Mouse (Mus musculus): ENCODE data around the gene Skp1a. TPM values are rescaled to one million over a fixed set of nuclear protein-coding genes. Genes with fewer than 3 reads are reported as not detected.

Skp1a gene
- polyA plus RNA-seq, 1 experiment from 2014 or later, result 530 TPM

DNA sequence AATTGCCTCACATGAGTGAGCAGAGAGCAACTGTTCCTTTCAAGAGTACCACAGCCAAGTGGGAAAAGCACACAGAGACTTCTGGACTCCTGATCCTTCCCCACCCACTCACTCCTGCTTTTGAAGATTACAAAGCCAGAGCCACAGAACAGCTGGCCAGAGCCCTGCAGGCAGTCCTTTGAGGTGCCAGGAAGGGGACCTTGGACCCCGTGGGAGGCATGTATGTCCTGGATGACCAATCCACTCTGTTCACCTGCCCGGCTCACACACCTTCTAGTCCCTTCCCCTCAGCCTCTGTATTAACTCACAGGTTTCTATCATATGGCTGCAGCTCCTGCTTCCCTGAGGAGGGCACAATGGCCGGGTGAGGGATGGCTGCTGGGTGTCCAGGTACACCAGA, 25.6 kb downstream of the Skp1a start:
- no peak overlapping the region for H3K9ac ChIP-seq
- peaks cover 12% of the 10 kb centered on the region for H3K36me3 ChIP-seq
- peaks cover 20% of the 10 kb centered on the region for H3K4me1 ChIP-seq (replicated peaks)
- no peaks in the 10 kb centered on the region for H3K27me3 ChIP-seq (replicated peaks)
- no peak overlapping the region for H3K4me2 ChIP-seq
- H3K9me3 ChIP-seq (replicated peaks), result no peaks in the 10 kb centered on the region
- H3K4me3 ChIP-seq, result no peak overlapping the region
- ATAC-seq (ENCODE audit: insufficient number of reproducible peaks, low FRiP score), result no peak
- WGBS, result 84% methylated on average over 3 of the region's 3 CpGs
- H3K27ac ChIP-seq (ENCODE audit: poor library complexity, severe bottlenecking), result no peak overlapping the region

DNA sequence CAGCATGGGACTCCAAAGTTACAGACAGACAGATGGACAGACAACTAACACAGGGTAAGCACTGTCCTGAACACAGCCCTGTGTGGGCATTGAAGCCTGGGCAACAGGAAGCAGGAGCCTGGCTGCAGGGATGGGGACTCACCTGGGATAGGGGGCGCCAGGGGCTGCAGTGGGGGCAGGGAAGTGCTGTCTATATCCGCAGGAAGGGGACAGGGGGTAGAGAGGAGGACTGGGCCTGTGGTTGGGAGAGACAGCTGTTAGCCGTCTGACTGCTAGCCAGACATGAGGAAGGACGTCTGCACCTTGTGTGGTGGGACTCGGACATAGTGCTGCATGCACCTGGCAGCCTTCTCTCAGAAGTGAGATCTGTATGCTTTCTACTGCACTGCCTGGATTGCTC, 26.9 kb downstream of the Skp1a start:
- WGBS, result 59% methylated on average over 5 of the region's 5 CpGs
- peaks cover 21% of the 10 kb centered on the region for H3K4me1 ChIP-seq (replicated peaks)
- no peak for ATAC-seq (ENCODE audit: insufficient number of reproducible peaks, low FRiP score)
- no peak overlapping the region for H3K4me2 ChIP-seq
- H3K4me3 ChIP-seq, result no peak overlapping the region
- peaks cover 12% of the 10 kb centered on the region for H3K36me3 ChIP-seq
- H3K9me3 ChIP-seq (replicated peaks), result no peaks in the 10 kb centered on the region
- no peaks in the 10 kb centered on the region for H3K27me3 ChIP-seq (replicated peaks)
- no peak overlapping the region for H3K9ac ChIP-seq
- H3K27ac ChIP-seq (ENCODE audit: poor library complexity, severe bottlenecking), result no peak overlapping the region

DNA sequence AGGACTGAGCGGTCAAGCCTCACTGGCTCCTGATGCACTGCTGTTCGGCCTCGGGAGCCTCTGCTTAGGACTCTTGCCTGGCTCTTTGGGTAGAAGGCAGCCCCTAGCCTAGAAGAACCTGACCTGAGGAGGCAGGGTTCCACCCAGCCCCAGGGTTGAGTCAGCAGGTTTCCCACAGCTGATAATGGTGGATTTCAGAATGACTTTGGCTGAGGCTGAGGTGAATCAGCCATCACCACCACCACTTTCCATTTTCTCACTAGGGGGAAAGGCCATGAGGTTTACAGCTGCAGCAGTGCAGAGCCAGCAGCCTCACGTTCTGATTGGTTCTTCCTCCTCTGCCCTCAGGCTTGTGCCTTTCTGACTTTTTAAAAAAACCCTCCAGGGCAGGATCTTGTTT, 29.1 kb downstream of the Skp1a start:
- Histone ChIP-seq H3K36me3 (peaks cover 12% of the 10 kb centered on the region), H3K27ac (ENCODE audit: poor library complexity, severe bottlenecking) (no peak overlapping the region), H3K9me3 (replicated peaks) (no peaks in the 10 kb centered on the region), H3K4me2 (no peak overlapping the region), H3K9ac (no peak overlapping the region), H3K27me3 (replicated peaks) (no peaks in the 10 kb centered on the region), H3K4me1 (replicated peaks) (peaks cover 24% of the 10 kb centered on the region), H3K4me3 (no peak overlapping the region)
- 79% methylated on average over 4 of the region's 4 CpGs for WGBS
- no peak for ATAC-seq (ENCODE audit: insufficient number of reproducible peaks, low FRiP score)

DNA sequence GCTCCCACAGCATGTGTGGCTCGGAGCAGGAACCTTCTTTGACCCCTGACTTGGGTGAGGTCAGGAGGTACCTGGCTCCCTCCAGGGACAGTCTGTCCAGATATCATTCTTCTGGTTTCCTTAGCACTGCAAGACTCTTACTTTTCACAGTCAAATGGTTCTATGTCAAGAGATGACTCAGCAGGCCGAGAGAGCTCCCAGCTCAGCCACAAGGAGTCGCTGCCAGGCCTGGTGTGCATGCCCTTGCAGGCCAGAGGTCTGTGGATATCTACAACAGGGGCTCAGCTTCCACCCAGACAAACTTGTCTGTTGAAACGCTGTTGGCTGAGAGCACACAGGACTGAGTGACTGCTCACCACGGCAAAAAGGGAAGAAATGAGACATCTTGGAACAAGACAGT, 30.1 kb downstream of the Skp1a start:
- H3K9me3 ChIP-seq (replicated peaks), result no peaks in the 10 kb centered on the region
- no peak overlapping the region for H3K4me3 ChIP-seq
- H3K4me1 ChIP-seq (replicated peaks), result peaks cover 33% of the 10 kb centered on the region
- no peak overlapping the region for H3K9ac ChIP-seq
- H3K27ac ChIP-seq (ENCODE audit: poor library complexity, severe bottlenecking), result no peak overlapping the region
- no peak overlapping the region for H3K4me2 ChIP-seq
- peaks cover 12% of the 10 kb centered on the region for H3K36me3 ChIP-seq
- WGBS, result 48% methylated on average over 5 of the region's 5 CpGs
- H3K27me3 ChIP-seq (replicated peaks), result no peaks in the 10 kb centered on the region
- ATAC-seq (ENCODE audit: insufficient number of reproducible peaks, low FRiP score), result no peak

DNA sequence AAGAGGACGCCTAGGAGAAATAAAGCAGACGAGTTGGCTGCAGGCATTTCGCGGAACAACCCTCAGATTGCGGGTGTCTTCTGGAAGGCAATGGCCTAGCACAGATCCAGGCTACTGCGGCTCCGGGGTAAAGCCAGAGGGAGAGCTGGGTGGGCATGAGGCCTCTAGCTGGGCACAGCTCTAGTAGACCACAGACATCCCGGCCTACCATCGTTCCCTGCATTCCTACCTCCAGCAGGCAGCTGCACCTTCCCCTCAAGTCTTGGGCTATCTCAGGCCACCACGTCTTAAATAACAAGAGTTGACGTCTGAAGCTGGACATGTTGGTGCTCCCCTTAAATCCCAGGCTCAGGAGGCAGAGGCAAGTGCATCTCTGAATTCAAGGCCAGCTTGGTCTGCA, 30.5 kb downstream of the Skp1a start:
- H3K4me2 ChIP-seq, result no peak overlapping the region
- H3K4me3 ChIP-seq, result no peak overlapping the region
- H3K9ac ChIP-seq, result no peak overlapping the region
- H3K4me1 ChIP-seq (replicated peaks), result peaks cover 34% of the 10 kb centered on the region
- H3K36me3 ChIP-seq, result peaks cover 10% of the 10 kb centered on the region
- 87% methylated on average over 11 of the region's 11 CpGs for whole genome bisulfite sequencing
- ATAC-seq (ENCODE audit: insufficient number of reproducible peaks, low FRiP score), result no peak
- H3K27ac ChIP-seq (ENCODE audit: poor library complexity, severe bottlenecking), result no peak overlapping the region
- H3K9me3 ChIP-seq (replicated peaks), result no peaks in the 10 kb centered on the region
- no peaks in the 10 kb centered on the region for H3K27me3 ChIP-seq (replicated peaks)

DNA sequence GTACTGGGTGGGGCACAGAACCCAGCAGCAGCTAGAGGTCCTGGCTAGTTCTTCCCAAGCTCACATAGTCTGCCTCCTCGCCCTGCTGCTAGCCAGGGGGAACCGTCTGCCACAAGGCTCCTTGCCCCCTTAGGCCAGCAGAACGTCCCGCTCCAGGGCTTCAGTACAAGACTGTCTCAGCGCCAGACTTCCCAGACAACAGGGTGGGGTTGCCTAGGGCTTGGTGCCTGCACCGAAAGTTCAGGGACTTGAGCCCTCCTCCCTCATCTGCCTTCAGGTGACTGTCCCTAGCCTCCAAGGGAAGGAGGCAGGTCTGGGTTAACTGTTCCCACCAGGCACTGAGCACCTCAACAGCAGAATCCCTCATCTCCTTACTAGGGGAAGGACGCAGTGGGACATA, 33.1 kb downstream of the Skp1a start:
- Histone ChIP-seq H3K27ac (ENCODE audit: poor library complexity, severe bottlenecking) (no peak overlapping the region), H3K27me3 (replicated peaks) (no peaks in the 10 kb centered on the region)
- 79% methylated on average over 7 of the region's 7 CpGs for WGBS

DNA sequence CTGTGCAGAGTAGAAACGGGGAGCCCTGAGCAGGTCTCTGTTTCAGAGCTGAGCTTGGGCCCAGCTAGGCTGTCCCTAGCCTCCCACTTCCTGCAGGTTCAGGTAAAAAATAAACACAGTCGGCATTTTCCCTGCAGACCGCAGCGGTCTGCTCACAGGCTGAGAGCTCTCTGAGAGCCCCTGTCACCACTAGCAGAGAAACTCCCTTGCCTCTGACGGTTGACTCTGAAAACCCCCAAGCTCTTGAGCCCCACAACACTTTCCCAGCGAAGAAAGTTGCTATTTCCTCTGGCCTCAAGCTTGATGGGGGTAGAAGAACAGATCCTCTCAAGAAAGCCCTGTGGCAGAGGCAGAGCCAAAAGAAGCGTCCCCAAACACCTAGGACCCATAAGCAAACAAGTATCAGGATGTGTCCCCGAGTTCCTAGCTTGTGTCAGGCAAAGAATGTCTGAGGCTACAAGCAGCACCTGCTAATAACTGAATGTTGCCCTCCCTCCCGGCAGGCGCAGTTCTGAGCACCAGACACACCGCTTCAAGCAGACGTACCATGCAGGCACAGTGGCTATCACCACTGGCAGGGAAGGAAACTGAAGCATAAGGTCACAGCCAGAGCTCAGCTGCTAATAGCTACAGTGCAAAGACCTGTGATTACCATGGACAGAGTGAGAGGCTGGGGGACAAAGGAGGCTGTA, 34.0 kb downstream of the Skp1a start:
- ATAC-seq (ENCODE audit: insufficient number of reproducible peaks, low FRiP score), result no peak
- Histone ChIP-seq H3K4me2 (peak overlapping the region; percentile 37), H3K36me3 (0 out of 2 replicates have a peak, but pooled peaks cover 2% of the 10 kb centered on the region), H3K4me3 (no peak overlapping the region), H3K9me3 (replicated peaks) (no peaks in the 10 kb centered on the region), H3K9ac (peak overlapping the region; percentile 34), H3K27me3 (replicated peaks) (no peaks in the 10 kb centered on the region), H3K4me1 (replicated peaks) (peaks cover 54% of the 10 kb centered on the region), H3K27ac (ENCODE audit: poor library complexity, severe bottlenecking) (peak overlapping the region; percentile 49; the same call in 1 of the 2 replicates)
- WGBS, result 32% methylated on average over 12 of the region's 12 CpGs

More for the DNA sequence above, 33.1 kb downstream of the Skp1a start:
- Histone ChIP-seq H3K4me2 (no peak overlapping the region), H3K9me3 (replicated peaks) (no peaks in the 10 kb centered on the region), H3K4me3 (no peak overlapping the region), H3K36me3 (peaks cover 7% of the 10 kb centered on the region; the same call in 1 of the 2 replicates), H3K9ac (peak overlapping the region; percentile 34; the same call in 1 of the 2 replicates), H3K4me1 (replicated peaks) (peaks cover 55% of the 10 kb centered on the region)
- ATAC-seq (ENCODE audit: insufficient number of reproducible peaks, low FRiP score), result no peak

DNA sequence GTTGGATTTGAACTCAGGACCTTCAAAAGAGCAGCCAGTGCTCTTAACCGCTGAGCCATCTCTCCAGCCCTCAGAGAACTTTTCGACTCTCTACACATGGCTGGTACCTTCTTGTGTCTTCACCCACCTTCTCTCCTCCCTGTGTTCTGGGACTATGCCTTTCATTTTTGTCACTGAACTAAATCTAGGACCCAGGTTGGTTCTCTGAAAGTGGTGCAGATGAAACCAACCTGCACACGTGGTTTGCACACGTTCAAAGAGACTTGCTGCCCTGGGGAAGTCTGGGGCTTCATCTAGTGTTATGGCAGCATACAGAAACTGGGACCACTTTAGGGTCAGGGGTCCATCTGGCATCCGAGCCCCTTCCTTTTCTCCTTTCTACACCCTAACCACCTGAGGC, 35.5 kb downstream of the Skp1a start:
- Histone ChIP-seq H3K4me3 (no peak overlapping the region), H3K36me3 (no peaks in the 10 kb centered on the region), H3K4me1 (replicated peaks) (peaks cover 52% of the 10 kb centered on the region), H3K4me2 (no peak overlapping the region), H3K9me3 (replicated peaks) (no peaks in the 10 kb centered on the region), H3K27me3 (replicated peaks) (no peaks in the 10 kb centered on the region), H3K27ac (ENCODE audit: poor library complexity, severe bottlenecking) (no peak overlapping the region), H3K9ac (no peak overlapping the region)
- ATAC-seq (ENCODE audit: insufficient number of reproducible peaks, low FRiP score), result no peak
- 84% methylated on average over 5 of the region's 5 CpGs for WGBS

DNA sequence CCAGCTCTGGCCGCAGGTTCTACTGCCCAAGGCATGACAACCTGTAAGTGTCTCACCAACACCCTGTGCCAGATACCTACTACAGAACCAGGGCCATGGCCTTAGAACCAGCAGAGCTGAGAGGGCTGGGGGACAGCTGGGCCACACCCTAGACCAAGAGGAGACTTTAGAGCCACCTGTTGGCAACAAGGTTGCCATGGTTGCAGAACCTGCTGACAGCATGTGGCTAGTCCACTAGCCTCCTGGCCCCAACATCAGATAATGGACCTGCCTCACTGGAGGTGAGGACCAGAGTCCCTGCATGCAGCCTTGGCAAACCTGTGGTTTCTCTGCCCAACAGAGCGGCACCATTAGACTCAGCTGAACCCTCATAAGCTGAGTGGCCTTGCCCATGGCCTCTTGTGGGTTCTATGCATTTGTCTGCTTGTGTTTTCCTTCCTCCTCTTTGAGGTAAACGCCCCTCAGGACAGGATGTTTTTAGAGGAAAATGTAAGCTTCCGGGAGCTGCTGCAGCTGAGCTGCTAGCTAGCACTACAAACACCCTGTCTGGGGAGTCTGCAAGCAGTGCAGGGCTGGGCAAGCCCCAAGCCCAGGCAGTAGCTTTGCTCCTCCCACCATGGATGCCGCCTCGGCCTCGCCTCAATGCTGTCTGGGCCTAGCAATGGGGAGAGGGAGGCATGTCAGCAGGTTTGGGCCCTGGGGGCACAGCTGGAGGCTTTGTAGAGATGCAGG, 36.5 kb downstream of the Skp1a start:
- no peaks in the 10 kb centered on the region for H3K36me3 ChIP-seq
- 38% methylated on average over 7 of the region's 7 CpGs for WGBS
- no peak overlapping the region for H3K4me3 ChIP-seq
- H3K27me3 ChIP-seq (replicated peaks), result no peaks in the 10 kb centered on the region
- peaks cover 60% of the 10 kb centered on the region for H3K4me1 ChIP-seq (replicated peaks)
- H3K9me3 ChIP-seq (replicated peaks), result no peaks in the 10 kb centered on the region
- no peak overlapping the region for H3K4me2 ChIP-seq
- ATAC-seq (ENCODE audit: insufficient number of reproducible peaks, low FRiP score), result peak; percentile 37; the same call in 1 of the 2 replicates
- H3K27ac ChIP-seq (ENCODE audit: poor library complexity, severe bottlenecking), result peak overlapping the region; percentile 11; the same call in 1 of the 2 replicates
- H3K9ac ChIP-seq, result no peak overlapping the region

DNA sequence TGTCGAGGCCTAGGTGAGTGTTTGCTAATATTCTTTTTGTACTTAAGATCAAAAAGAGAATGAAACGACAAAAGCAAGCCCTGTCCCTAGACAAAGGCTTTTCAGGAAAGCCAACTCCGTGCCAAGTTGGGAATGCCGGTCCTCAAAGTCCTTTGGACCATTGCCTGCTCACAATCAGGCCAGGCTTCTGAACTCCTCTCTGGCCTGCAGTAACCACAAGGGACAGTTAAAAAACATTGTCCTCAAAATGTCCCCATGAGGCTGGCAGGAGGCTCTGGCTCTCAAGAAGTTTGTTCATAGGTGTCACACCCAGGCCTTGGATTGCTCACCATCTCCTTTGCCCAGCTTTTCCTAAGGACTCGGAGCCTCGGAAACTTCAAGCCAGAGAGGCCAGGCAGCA, 38.0 kb downstream of the Skp1a start:
- no peak overlapping the region for H3K4me2 ChIP-seq
- H3K27ac ChIP-seq (ENCODE audit: poor library complexity, severe bottlenecking), result no peak overlapping the region
- peaks cover 68% of the 10 kb centered on the region for H3K4me1 ChIP-seq (replicated peaks)
- no peak for ATAC-seq (ENCODE audit: insufficient number of reproducible peaks, low FRiP score)
- H3K27me3 ChIP-seq (replicated peaks), result no peaks in the 10 kb centered on the region
- H3K9me3 ChIP-seq (replicated peaks), result no peaks in the 10 kb centered on the region
- H3K4me3 ChIP-seq, result no peak overlapping the region
- H3K36me3 ChIP-seq, result no peaks in the 10 kb centered on the region
- no peak overlapping the region for H3K9ac ChIP-seq
- WGBS, result 84% methylated on average over 6 of the region's 6 CpGs

DNA sequence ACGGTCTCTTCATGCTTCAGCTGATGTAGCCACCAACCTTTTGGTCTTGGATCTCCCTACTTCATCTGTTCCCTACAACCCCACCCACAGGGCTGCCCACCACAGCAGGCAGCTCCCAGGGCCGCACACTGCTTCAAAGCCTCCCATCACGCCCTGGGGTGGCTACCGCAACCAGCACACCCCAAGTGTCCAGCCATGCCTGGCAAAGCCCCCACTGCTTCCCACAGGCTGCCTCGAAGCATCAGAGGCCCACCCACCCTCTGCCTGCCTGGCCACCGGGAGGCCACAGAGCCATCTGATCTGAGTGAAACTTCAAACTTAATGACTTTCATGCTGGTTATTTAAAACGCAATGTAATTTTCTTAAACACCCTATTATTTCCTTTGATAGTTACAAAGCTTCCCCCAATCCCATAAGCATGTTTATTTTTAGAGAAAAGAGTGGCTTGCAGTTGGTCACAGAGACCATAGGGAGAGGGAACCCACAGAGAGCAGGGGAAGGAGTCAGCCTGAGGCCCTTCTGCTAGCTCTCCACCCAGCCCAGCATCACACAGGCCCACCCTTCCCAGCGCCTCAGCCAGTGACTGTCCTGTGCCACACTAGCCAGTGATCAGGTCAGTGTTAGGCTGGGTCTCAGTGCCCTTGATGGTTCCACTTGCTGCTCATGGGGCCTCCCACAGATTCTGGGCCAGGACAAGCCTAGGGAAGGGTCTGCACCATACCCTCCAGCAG, 40.1 kb downstream of the Skp1a start:
- no peaks in the 10 kb centered on the region for H3K36me3 ChIP-seq
- 79% methylated on average over 8 of the region's 8 CpGs for WGBS
- no peak overlapping the region for H3K4me3 ChIP-seq
- H3K27ac ChIP-seq (ENCODE audit: poor library complexity, severe bottlenecking), result 0 out of 2 replicates have a peak overlapping the region, but pooled peaks have one; percentile 5
- peaks cover 60% of the 10 kb centered on the region for H3K4me1 ChIP-seq (replicated peaks)
- ATAC-seq (ENCODE audit: insufficient number of reproducible peaks, low FRiP score), result no peak
- H3K9ac ChIP-seq, result no peak overlapping the region
- H3K9me3 ChIP-seq (replicated peaks), result no peaks in the 10 kb centered on the region
- no peak overlapping the region for H3K4me2 ChIP-seq
- H3K27me3 ChIP-seq (replicated peaks), result no peaks in the 10 kb centered on the region

Data from heart, embryonic 12.5 days (tissue).